Mouse (Mus musculus): ENCODE data around the gene Bhlhe40. TPM values are rescaled to one million over a fixed set of nuclear protein-coding genes. Genes with fewer than 3 reads are reported as not detected.

Bhlhe40 gene
- polyA plus RNA-seq, 1 experiment from 2014 or later = 23.8 TPM

- H3K27ac ChIP-seq = no peak overlapping the region
- ATAC-seq (replicated peaks; ENCODE audit: low FRiP score, low read depth) (no peak), DNase-seq (ENCODE audit: low spot score) (no peak)
- no peaks in the 10 kb centered on the region for H3K36me3 ChIP-seq (ENCODE audit: insufficient read depth, low read length)
- no peak overlapping the region for H3K4me2 ChIP-seq (ENCODE audit: low read length)
- no peak overlapping the region for H3K4me3 ChIP-seq (replicated peaks; ENCODE audit: low read depth, low read length)
- H3K4me1 ChIP-seq (replicated peaks; ENCODE audit: insufficient read depth, low read length) = no peaks in the 10 kb centered on the region
- no peak overlapping the region for H3K9ac ChIP-seq (ENCODE audit: low read depth, low read length)
- H3K27me3 ChIP-seq (ENCODE audit: insufficient read depth, low read length) = no peaks in the 10 kb centered on the region
- no peak for TF ChIP-seq CTCF (IDR thresholded peaks at IDR 0.05; ENCODE audit: low read depth)
- 55% methylated on average over 3 of the region's 3 CpGs for WGBS
- no peaks in the 10 kb centered on the region for H3K9me3 ChIP-seq (replicated peaks; ENCODE audit: low read length)
Measured at GRCm38 (mm10) chr6:108702648-108703047, 42.2 kb downstream of the Bhlhe40 start.

- no peak for TF ChIP-seq CTCF (IDR thresholded peaks at IDR 0.05; ENCODE audit: low read depth)
- no peak overlapping the region for H3K4me2 ChIP-seq (ENCODE audit: low read length)
Measured at GRCm38 (mm10) chr6:108703085-108703484, 42.7 kb downstream of the Bhlhe40 start.

GRCm38 (mm10) chr6:108704316-108705080 is 44.1 kb downstream of the Bhlhe40 start:
- no peak for TF ChIP-seq CTCF (IDR thresholded peaks at IDR 0.05; ENCODE audit: low read depth)
- Histone ChIP-seq H3K27me3 (ENCODE audit: insufficient read depth, low read length) (no peaks in the 10 kb centered on the region), H3K4me1 (replicated peaks; ENCODE audit: insufficient read depth, low read length) (no peaks in the 10 kb centered on the region), H3K36me3 (ENCODE audit: insufficient read depth, low read length) (no peaks in the 10 kb centered on the region), H3K27ac (no peak overlapping the region), H3K4me2 (ENCODE audit: low read length) (no peak overlapping the region), H3K4me3 (replicated peaks; ENCODE audit: low read depth, low read length) (no peak overlapping the region), H3K9ac (ENCODE audit: low read depth, low read length) (no peak overlapping the region), H3K9me3 (replicated peaks; ENCODE audit: low read length) (no peaks in the 10 kb centered on the region)
- no peak for DNase-seq (ENCODE audit: low spot score)
- 83% methylated on average over 9 of the region's 9 CpGs for WGBS
- ATAC-seq (replicated peaks; ENCODE audit: low FRiP score, low read depth) = no peak

More at GRCm38 (mm10) chr6:108703085-108703484, 42.7 kb downstream of the Bhlhe40 start:
- H3K27ac ChIP-seq = no peak overlapping the region
- H3K9ac ChIP-seq (ENCODE audit: low read depth, low read length) = no peak overlapping the region
- ATAC-seq (replicated peaks; ENCODE audit: low FRiP score, low read depth) (no peak), DNase-seq (ENCODE audit: low spot score) (no peak)
- 88% methylated on average over 1 of the region's 1 CpGs for WGBS
- H3K27me3 ChIP-seq (ENCODE audit: insufficient read depth, low read length) = no peaks in the 10 kb centered on the region
- no peak overlapping the region for H3K4me3 ChIP-seq (replicated peaks; ENCODE audit: low read depth, low read length)
- H3K36me3 ChIP-seq (ENCODE audit: insufficient read depth, low read length) = no peaks in the 10 kb centered on the region
- no peaks in the 10 kb centered on the region for H3K4me1 ChIP-seq (replicated peaks; ENCODE audit: insufficient read depth, low read length)
- H3K9me3 ChIP-seq (replicated peaks; ENCODE audit: low read length) = no peaks in the 10 kb centered on the region

GRCm38 (mm10) chr6:108705957-108706356 is 45.5 kb downstream of the Bhlhe40 start:
- no peak for TF ChIP-seq CTCF (IDR thresholded peaks at IDR 0.05; ENCODE audit: low read depth)
- Histone ChIP-seq H3K4me2 (ENCODE audit: low read length) (no peak overlapping the region), H3K27ac (no peak overlapping the region), H3K27me3 (ENCODE audit: insufficient read depth, low read length) (no peaks in the 10 kb centered on the region), H3K36me3 (ENCODE audit: insufficient read depth, low read length) (no peaks in the 10 kb centered on the region), H3K9me3 (replicated peaks; ENCODE audit: low read length) (no peaks in the 10 kb centered on the region), H3K4me3 (replicated peaks; ENCODE audit: low read depth, low read length) (no peak overlapping the region), H3K9ac (ENCODE audit: low read depth, low read length) (no peak overlapping the region), H3K4me1 (replicated peaks; ENCODE audit: insufficient read depth, low read length) (no peaks in the 10 kb centered on the region)
- ATAC-seq (replicated peaks; ENCODE audit: low FRiP score, low read depth) (no peak), DNase-seq (ENCODE audit: low spot score) (no peak)
- 63% methylated on average over 6 of the region's 6 CpGs for WGBS

- Histone ChIP-seq H3K27ac (no peak overlapping the region), H3K9ac (ENCODE audit: low read depth, low read length) (no peak overlapping the region), H3K4me1 (replicated peaks; ENCODE audit: insufficient read depth, low read length) (no peaks in the 10 kb centered on the region), H3K4me3 (replicated peaks; ENCODE audit: low read depth, low read length) (no peak overlapping the region), H3K27me3 (ENCODE audit: insufficient read depth, low read length) (no peaks in the 10 kb centered on the region), H3K9me3 (replicated peaks; ENCODE audit: low read length) (no peaks in the 10 kb centered on the region), H3K36me3 (ENCODE audit: insufficient read depth, low read length) (no peaks in the 10 kb centered on the region), H3K4me2 (ENCODE audit: low read length) (no peak overlapping the region)
- WGBS = 90% methylated on average over 8 of the region's 8 CpGs
- no peak for TF ChIP-seq CTCF (IDR thresholded peaks at IDR 0.05; ENCODE audit: low read depth)
- ATAC-seq (replicated peaks; ENCODE audit: low FRiP score, low read depth) (no peak), DNase-seq (ENCODE audit: low spot score) (no peak)
Measured at GRCm38 (mm10) chr6:108706994-108707645, 46.7 kb downstream of the Bhlhe40 start.

- Histone ChIP-seq H3K4me2 (ENCODE audit: low read length) (peak overlapping the region; percentile 58), H3K36me3 (ENCODE audit: insufficient read depth, low read length) (no peaks in the 10 kb centered on the region), H3K4me3 (replicated peaks; ENCODE audit: low read depth, low read length) (peak overlapping the region; percentile 16; the same call in 1 of the 2 replicates), H3K9me3 (replicated peaks; ENCODE audit: low read length) (no peaks in the 10 kb centered on the region), H3K4me1 (replicated peaks; ENCODE audit: insufficient read depth, low read length) (no peaks in the 10 kb centered on the region), H3K9ac (ENCODE audit: low read depth, low read length) (no peak overlapping the region), H3K27me3 (ENCODE audit: insufficient read depth, low read length) (no peaks in the 10 kb centered on the region), H3K27ac (no peak overlapping the region)
- ATAC-seq (replicated peaks; ENCODE audit: low FRiP score, low read depth) (no peak), DNase-seq (ENCODE audit: low spot score) (peak; percentile 43)
- 8% methylated on average over 9 of the region's 9 CpGs for WGBS
- TF ChIP-seq CTCF (IDR thresholded peaks at IDR 0.05; ENCODE audit: low read depth) = no peak
Measured at GRCm38 (mm10) chr6:108709131-108709470, 48.7 kb downstream of the Bhlhe40 start.

Measured in kidney, postnatal 0 days (tissue).